Mouse (Mus musculus) left cerebral cortex, postnatal 14 days (tissue): ENCODE results near the gene Prkaa2. TPM values are rescaled to one million over a fixed set of nuclear protein-coding genes. Genes with fewer than 3 reads are reported as not detected.

ENCODE experiments used
- DNase-seq, 2 experiments: peaks; one replicate each; pipeline ENCODE4 v3.0.0; 2021 to 2022; ENCODE audit warnings: low spot score in 2 of 2, mixed read lengths in 1 of 2
- intact Hi-C: fragments of 180-260 bp; cut with DNase I; formaldehyde crosslinking; loops from one replicate; pipeline ENCODE4 v1.15.1; 2025
- long read RNA-seq, 2 experiments: library from polyadenylated mRNA; stranded (forward); transcript quantifications; one replicate each; pipeline ENCODE4 v2.0.0; 2021
- total RNA-seq, 2 experiments: library from RNA; stranded (reverse); gene quantifications; 2 replicates each; pipeline ENCODE4 v1.2.3; 2021

Gene Prkaa2
- total RNA-seq, result 10 to 100 TPM; 33.2 to 33.6 TPM
- long read RNA-seq, experiment 1, full-length matches to known transcripts, result 8 of 10 reads
- long read RNA-seq, experiment 1, partial matches to known transcripts, result 0 of 10 reads
- long read RNA-seq, experiment 1, other reads (novel, unspliced or antisense), result 2 of 10 reads
- long read RNA-seq, experiment 2, full-length matches to known transcripts, result 6 of 12 reads
- long read RNA-seq, experiment 2, partial matches to known transcripts, result 4 of 12 reads
- long read RNA-seq, experiment 2, other reads (novel, unspliced or antisense), result 2 of 12 reads

- intact Hi-C loops, result loop anchor here (5.0 kb wide), 1 partner anchor 77 kb away; no protein-coding TSS in a partner anchor
- DNase-seq, result peak in 1 of 2 experiments; percentile 75
These were observed at the start of gene Prkaa2 for GRCm38 (mm10) chr4:105109199-105109989. Gene Prkaa2, minus strand, starts transcription at chr4:105109890.

- intact Hi-C loops, result loop anchor here (5.0 kb wide), 1 partner anchor 783 kb away; no protein-coding TSS in a partner anchor
- DNase-seq, result no peak
These were observed 49.8 kb upstream of the Prkaa2 start for GRCm38 (mm10) chr4:105159531-105159870.

- intact Hi-C loops, result loop anchor here (5.0 kb wide), 1 partner anchor 783 kb away; no protein-coding TSS in a partner anchor
- no peak for DNase-seq
These were observed 49.2 kb upstream of the Prkaa2 start for GRCm38 (mm10) chr4:105158651-105159530.

- intact Hi-C loops, result loop anchor here (5.0 kb wide), 1 partner anchor 784 kb away; no protein-coding TSS in a partner anchor
- DNase-seq, result peak; percentile 58 to 63
These were observed 48.5 kb upstream of the Prkaa2 start for GRCm38 (mm10) chr4:105158169-105158555.

- intact Hi-C loops, result loop anchor here (5.0 kb wide), 1 partner anchor 785 kb away; no protein-coding TSS in a partner anchor
- DNase-seq, result peak; percentile 64 to 78
These were observed 47.8 kb upstream of the Prkaa2 start, which contains the start of gene Plpp3 for GRCm38 (mm10) chr4:105157276-105158168. Gene Plpp3, plus strand, starts transcription at chr4:105157347.

GRCm38 (mm10) chr4:105156955-105157275 lies 47.2 kb upstream of the Prkaa2 start:
- intact Hi-C loops, result loop anchor here (5.0 kb wide), 1 partner anchor 785 kb away; no protein-coding TSS in a partner anchor
- no peak for DNase-seq

GRCm38 (mm10) chr4:105156281-105156680 lies 46.6 kb upstream of the Prkaa2 start:
- no peak for DNase-seq
- intact Hi-C loops, result loop anchor here (5.0 kb wide), 1 partner anchor 786 kb away; no protein-coding TSS in a partner anchor

GRCm38 (mm10) chr4:105153227-105153626 lies 43.5 kb upstream of the Prkaa2 start:
- DNase-seq, result no peak
- intact Hi-C loops, result loop anchor here (5.0 kb wide), 2 partner anchors 164 to 769 kb away; no protein-coding TSS in a partner anchor

GRCm38 (mm10) chr4:105151911-105152690 lies 42.4 kb upstream of the Prkaa2 start:
- intact Hi-C loops, result loop anchor here (1.0 to 5.0 kb wide), 3 partner anchors 165 to 1074 kb away; no protein-coding TSS in a partner anchor
- peak; percentile 86 to 87 for DNase-seq

- intact Hi-C loops, result loop anchor here (5.0 kb wide), 1 partner anchor 1218 kb away; no protein-coding TSS in a partner anchor
- DNase-seq, result peak in 1 of 2 experiments; percentile 21
These were observed 39.8 kb upstream of the Prkaa2 start for GRCm38 (mm10) chr4:105149492-105149891.

- intact Hi-C loops, result no loop called here
- no peak for DNase-seq
These were observed 23.8 kb upstream of the Prkaa2 start for GRCm38 (mm10) chr4:105133350-105134050.

GRCm38 (mm10) chr4:105131756-105132314 lies 22.1 kb upstream of the Prkaa2 start:
- intact Hi-C loops, result no loop called here
- no peak for DNase-seq

- DNase-seq, result no peak
- intact Hi-C loops, result no loop called here
These were observed 19.5 kb upstream of the Prkaa2 start for GRCm38 (mm10) chr4:105129212-105129611.

- intact Hi-C loops, result no loop called here
- DNase-seq, result peak; percentile 37 to 63
These were observed 12.7 kb upstream of the Prkaa2 start for GRCm38 (mm10) chr4:105122429-105122828.

GRCm38 (mm10) chr4:105121081-105121480 lies 11.4 kb upstream of the Prkaa2 start:
- intact Hi-C loops, result no loop called here
- peak; percentile 20 to 27 for DNase-seq

- intact Hi-C loops, result no loop called here
- no peak for DNase-seq
These were observed 3.8 kb upstream of the Prkaa2 start for GRCm38 (mm10) chr4:105113468-105113867.

- intact Hi-C loops, result no loop called here
- no peak for DNase-seq
These were observed 3.4 kb upstream of the Prkaa2 start for GRCm38 (mm10) chr4:105113042-105113441.
